Mouse (Mus musculus): ENCODE data around the gene Cldn2. TPM values are rescaled to one million over a fixed set of nuclear protein-coding genes. Genes with fewer than 3 reads are reported as not detected.
"Not testable (repeated sequence)": the region's sequence is repeated elsewhere in the genome, so short reads cannot be mapped to it uniquely, and the experiment has no call there.

Cldn2 gene
- polyA plus RNA-seq (2012; rRNA removed), result 152 and 222 TPM in 2 replicates

DNA sequence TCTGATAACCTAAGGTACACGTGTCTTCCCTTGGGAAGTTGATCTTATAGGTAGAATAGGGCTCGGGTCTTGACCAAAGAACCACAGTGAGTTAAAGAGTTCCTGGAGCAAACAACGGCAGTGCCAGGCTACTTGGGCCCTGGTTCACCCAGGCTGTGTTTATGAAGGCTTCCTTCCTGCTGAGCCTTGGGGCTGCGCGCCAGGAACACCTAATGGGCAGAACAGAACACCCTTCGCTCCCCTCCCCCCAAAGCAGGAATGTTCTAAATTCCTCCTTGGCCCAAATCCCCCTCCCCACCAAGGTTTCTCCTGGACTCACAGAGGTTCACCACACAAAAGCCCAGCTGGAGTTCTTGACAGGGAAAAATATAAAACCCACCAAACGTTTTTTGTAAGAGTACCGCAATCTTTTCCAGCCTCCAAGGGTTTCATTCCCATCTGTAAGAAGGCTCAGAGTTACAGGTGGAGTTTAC, at the start of gene Cldn2:
Gene Cldn2, plus strand, starts transcription at position 423 of the 473 bp plus-strand sequence.
- DNase-seq (ENCODE audit: low read depth), result no peak

DNA sequence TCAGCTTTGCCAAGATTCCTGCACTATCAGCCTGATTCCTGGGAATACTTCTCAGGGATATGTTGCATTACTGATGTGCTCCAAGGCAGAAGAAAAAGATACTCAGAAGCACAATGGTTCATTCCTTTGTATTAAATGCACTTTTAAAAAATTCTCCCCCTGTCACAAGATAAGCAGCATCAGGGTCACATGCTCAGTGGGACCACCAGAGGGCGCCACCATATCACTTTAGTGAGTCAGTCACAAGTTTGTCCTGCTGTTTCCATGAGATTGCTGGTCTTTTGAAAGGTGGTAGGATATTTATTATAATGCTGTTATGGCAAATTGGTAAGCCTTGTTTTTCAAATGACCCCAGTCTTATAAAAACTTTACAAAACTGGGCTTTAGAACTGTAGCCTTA, 48.8 kb upstream of the Cldn2 start:
- no peak for DNase-seq (ENCODE audit: low read depth)

DNA sequence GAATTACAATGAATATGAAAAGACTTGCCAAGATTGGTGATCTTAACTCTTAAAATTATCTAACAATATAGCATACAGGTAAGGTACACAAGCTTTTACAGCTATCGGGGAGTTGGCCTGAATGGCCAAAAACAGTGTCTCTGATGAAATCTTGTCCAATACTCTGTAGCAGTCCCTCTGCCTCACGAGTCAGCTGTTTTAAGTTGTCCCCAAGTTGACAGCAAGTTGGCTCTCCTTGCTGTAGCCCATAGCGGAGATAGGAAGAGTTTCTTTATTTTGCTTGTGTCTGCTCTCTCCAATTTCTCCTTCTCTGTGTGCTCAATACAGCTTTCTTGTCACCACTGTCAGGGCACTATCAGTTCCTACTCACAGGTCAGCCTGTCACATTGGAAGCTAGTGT, 42.0 kb upstream of the Cldn2 start:
- DNase-seq (ENCODE audit: low read depth), result not testable (repeated sequence)

DNA sequence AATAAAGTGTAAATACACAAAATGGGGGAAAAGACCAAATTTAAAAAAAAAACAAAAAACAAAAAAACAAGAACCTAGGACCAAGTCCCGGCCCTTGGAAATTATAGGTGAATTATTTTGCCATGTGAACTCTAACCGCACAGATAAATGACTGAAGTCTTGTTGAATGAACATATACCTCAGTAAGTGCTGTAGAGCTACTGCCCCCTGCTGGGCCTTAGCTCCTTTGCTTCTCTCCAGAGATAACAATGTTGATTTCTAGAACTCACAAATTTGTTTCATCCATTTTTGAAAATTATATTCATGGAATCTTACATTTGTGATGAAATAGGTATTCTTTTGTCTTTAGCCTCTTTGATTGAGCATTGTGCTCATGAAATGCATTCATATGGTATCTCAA, 38.1 kb upstream of the Cldn2 start:
- DNase-seq (ENCODE audit: low read depth), result no peak

DNA sequence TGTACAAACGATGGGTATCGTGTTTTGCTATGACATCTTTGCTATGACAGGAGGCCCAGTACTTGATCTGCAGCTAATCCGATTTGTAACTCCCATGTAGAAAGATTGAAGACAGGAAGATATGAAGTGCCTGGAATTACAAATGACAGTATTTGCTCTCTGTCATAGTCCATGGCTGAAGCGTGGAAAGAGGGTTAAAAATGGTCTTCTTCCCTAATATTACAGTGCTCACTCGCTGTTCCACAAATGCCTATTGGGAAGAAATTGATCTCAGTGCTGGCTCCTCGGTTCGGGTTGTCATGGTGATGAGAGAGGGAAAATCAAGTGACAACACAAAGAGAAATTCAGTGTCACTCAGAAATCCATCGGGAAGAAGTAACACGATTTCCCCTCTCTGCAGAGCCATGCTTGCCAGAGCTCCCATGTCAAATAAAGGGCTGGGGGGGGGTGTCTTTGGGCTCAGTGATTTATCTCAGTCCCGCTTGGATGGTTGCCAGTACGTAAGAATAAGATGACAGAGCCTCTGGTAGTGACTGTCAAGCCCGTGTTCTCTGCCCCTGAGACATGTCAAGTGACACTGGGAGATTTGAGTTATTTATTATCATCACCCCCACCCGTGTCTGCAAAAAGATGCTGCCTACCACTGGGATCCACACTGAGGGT, 30.5 kb upstream of the Cldn2 start:
- DNase-seq (ENCODE audit: low read depth), result no peak

DNA sequence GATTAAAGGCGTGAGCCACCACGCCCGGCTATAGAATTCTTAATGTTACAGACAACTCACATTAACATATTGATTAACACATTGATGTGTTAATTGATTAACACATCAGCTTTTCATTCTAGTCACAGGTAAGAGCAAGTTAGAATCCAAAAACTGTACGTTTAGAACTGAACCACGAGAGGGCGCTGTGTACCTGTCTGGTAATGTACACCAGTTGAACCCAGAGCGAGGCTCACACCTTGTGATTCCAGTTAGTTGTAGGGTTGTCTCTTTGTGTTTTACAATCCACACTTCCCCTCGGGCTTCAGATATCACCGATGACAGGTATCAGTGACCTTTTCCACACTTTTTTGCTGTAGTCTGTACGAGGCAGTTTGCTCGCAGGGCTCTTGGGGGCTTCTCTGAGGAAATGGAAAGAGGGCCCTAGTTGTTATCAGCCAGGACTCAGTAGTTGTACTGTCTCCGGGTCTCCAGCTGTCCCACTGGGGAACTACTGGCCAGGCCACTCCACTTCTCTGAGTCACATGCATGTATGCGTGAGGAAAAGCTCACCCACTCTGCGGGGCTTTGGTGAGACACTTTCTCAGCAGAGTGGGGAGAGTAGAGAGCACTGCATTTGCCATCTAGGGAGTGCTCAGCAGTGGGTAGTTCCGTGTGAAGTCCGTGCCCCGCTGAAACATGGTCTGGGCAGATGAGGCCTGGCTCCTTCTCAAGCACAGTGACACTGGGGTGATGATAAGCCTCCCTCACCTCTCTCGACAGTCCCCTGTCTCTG, 26.1 kb upstream of the Cldn2 start:
- DNase-seq (ENCODE audit: low read depth), result no peak

DNA sequence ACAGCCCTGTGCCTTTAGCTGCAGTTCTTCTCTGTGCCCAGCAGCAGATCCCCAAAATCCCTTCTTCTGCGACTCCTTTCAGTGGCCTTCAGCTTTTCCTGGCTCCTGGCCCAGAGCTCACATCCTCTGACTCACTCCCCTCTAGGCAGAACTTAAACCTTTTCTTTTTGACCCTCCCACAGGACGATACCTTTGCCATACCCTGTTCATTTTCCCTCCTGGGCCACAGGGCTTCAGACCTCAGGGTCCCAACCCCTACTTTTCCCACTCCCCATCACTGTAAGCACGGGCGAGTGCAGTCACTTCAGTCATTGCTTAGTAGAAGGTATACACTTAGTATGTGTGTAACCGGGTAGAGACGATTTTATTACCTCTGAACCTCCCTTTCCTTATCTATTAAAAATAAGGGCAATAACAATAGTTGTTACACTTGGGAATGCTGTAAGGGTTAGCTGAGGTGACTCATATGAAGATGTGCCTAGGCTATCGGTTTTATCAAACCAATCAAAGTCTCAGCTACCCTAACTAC, 25.5 kb upstream of the Cldn2 start:
- no peak for DNase-seq (ENCODE audit: low read depth)

DNA sequence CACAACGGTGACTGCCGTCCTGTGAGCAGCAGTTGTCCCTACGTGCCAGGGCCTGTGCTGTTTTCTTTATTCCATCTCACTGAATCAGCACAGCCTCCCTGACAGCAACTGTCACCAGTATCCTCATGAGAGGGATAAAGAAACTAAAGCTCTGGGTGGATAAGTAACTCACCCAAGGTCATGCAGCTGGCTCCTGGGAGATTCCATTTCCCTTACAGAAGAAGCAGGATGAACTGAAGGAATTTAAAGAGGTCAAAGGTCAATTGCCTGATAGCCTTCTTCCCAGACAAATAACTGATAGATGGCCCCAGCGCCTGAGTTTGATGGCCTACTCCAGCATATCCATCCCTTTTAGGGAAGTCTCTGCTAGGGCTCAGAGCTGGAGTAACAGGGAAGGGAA, 23.3 kb upstream of the Cldn2 start:
- DNase-seq (ENCODE audit: low read depth), result no peak

DNA sequence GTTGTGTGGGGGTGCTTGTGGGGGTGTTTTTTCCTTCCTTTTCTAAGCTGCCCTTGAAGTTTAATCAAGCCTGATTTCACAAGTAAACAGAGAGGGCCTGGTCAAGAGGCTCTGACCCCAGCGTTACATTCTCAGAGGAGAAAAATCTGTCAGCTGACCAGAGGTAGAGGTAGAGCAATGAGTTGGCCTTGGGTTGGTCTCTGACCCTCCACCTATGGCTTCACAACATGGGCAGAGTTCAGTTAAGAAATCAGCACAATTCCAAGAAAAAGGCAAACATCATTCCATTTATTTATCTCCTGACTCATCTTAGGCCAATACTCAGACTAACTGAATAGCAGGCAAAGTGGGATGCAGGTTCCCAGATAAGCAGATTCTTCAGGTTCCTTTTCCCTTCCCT, 21.7 kb upstream of the Cldn2 start:
- no peak for DNase-seq (ENCODE audit: low read depth)

DNA sequence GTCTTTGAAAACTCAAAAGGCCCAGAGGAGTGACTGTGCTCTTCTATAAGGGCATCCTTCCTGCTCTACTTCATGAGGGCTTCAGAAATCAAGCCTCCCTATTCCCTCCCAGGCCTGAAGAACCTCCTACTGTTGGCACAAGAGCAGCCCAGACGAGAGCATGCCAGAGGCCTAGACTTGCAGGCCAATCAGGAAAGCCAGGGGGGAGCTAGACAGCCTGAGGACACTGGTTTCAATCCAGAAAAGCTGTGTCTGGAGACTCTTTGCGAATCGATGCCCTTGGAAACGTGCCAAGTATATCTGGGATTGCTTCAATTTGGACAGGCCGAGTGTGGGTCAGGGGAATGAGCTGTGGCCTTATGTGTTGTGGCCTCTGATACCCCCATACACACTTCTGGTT, 21.2 kb upstream of the Cldn2 start:
- DNase-seq (ENCODE audit: low read depth), result no peak

DNA sequence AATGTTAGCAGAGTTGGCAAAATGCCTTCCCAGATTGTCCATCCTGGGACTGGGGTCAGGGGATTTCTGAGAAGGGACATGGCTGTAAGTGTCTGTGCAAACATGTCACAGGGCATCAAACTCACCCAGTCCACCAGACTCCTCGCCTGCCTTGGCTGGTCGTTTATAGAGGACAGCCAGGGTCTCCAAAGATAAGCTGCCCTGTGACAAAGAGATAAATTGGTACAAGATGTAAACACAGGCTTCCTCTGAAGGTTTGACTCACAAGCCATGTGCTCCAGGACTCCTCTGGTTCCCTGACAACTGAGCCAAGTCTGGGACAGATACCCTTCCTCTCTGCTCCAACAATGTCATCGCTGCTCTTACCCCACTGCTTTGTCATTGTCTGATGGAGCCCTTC, 19.6 kb upstream of the Cldn2 start:
- DNase-seq (ENCODE audit: low read depth), result no peak

DNA sequence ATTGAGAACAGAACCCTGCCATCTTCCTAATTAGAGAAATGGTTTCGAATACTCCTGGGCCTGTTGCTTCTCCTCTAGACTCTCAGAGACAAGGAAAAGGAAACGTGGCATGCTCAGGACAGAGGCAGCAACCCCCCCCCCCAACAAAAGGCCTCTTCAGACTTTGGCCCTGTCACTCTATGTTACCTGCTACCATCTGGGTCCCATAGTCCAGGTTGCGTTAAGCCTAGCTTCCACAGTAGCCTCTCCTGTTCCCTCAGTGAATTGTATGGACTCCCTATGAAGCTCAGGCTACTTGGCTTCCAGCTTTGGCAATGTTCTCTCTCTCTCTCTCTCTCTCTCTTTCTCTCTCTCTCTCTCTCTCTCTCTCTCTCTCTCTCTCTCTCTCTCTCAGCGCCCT, 19.1 kb upstream of the Cldn2 start:
- DNase-seq (ENCODE audit: low read depth), result no peak

DNA sequence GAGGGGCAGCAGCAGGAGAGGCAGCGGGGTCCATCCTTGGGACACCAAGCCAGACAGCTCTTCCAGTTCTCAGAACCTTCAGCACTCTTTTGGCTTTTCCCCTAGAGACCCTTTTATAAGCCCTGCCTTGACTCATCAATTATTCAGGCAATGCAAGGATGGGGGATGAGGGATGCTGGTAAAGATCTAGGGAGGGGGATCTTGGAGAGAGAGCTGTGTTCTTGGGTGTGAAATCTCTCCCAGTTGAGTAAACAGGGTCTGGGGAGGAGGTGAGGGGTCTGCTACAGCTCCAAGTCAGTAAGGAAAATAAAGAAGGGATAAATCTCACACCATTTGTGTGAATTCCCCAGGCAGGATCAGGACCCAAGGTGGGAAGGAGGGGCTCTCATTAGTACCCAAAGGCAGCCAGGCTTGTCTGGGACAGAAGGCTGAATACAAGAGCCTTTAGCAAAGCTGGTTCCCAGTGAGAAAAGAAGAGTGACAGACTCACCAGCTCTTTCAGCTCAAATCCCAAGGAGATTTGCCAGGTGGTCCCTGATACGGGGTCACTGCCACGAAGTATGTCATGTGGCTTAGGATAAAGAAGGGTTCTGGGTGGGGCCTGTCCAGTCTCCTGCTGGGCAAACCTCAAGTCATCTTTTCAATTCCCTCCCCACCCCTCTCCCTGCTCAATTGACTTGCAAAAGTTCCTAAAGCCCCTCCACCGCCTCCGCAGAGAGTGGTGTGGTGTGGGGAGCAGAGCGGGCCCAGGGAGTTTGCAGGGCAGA, 18.2 kb upstream of the Cldn2 start, which contains the start of gene Ripply1:
Gene Ripply1, minus strand, starts transcription at position 76 of the 767 bp plus-strand sequence.
- DNase-seq (ENCODE audit: low read depth), result no peak

DNA sequence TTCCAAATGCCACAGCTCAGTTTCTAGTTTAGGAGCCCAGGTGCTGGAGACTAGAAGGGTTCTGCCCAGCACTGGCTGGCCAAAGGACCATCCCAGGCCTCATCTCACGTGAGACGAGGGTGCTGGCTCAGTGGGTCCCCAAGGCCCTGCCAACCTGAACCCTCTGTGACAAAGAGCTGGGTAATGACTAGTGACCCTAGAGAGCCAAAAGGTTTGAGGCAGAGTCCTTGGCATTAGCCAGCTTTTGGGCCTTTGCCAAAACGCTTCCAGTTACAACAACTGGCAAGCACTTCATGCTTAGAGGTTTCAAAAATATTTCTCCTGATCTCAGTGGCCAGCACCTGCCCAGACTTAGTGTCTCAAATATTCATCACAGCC, 17.6 kb upstream of the Cldn2 start:
- DNase-seq (ENCODE audit: low read depth), result no peak

DNA sequence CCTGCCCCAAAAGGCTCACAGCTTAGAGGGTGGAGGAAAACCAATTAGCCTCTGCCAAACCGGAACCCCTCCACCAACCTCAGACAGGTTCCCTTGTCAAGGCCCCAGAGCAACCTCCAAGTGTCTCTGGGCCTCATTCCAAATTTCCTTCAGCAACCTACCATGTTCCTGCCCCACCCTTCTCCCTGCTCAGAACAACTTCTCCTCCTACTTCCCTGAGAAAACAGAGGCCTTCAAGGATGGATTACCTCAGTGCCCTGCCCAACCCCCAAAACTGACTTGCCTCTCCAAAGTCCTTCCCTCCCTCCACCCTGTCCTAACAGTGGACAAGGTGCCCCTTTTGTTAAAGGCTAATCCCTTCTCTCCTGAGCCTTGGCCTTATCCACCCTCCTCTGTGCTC, 14.9 kb upstream of the Cldn2 start:
- no peak for DNase-seq (ENCODE audit: low read depth)

DNA sequence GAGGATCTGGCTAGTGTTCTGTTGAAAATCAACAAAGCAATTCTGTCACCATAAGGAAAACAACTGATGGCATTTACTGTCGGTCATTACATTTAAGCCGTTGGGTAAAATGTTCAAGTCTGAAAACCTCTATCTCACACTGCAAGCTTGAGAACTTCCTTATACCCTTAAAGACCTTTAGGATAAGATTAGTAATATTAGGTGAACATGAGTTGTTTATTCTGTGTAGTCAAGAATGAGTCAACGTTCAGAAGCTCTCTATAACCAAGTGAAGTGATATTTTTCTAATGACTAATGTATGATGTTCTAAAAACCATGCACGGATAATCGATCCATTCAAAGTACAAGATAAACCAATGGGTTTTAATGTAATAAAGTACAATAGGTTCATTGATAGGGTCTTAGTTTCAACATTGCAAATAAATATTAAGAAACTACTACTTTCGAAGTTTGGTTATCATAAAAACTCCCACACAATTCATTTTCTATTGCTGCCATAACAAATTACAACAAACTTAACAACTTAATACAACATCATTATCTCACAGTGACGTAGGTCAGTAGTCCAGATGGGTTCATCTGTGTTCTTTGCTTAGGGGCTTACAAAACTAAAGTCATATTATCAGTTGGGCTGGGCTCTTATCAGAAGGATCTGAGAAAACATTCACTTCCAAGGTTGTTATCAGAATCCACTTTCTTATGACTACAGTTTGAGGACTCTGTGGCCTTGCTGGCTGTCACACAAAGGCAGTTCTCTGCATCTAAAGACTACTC, 6.4 kb upstream of the Cldn2 start:
- DNase-seq (ENCODE audit: low read depth), result no peak

DNA sequence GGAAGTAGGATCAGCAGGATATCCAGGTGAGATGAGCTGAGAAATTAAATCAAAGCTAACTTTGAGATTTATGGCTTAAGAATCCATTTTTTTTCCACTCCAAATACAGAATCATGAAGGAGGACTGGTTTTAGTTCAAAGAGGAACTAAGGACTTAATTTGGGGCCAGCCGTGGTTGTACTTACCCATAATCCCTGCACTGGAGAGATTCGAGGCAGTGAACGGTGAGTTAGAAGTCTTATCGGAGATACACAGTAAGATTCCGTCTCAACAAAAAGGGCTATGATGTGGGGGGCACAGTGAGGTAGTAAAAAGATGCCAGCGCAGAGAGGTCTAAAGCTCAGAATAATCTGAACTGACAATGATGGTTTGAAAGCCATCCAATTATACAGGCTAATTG, 4.6 kb upstream of the Cldn2 start:
- no peak for DNase-seq (ENCODE audit: low read depth)

DNA sequence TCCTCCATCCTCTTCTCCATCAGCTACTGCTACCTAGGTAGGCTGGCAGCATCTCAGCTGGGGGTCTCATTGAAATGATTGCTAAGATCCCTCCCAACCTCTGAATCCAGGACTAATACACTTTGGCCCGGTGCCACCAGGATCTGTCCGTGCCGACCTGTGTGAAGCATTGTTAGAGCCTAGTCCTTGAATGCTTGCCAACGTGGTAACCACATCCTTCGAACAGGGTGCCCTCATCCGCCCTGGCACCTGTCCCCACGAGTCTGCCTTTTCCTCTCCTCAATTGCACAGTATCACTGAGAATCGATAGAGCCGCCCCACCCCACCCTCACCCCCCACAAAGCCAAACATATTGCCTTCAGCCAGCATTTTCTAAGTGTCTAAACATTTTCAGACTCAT, 2.8 kb upstream of the Cldn2 start:
- no peak for DNase-seq (ENCODE audit: low read depth)

DNA sequence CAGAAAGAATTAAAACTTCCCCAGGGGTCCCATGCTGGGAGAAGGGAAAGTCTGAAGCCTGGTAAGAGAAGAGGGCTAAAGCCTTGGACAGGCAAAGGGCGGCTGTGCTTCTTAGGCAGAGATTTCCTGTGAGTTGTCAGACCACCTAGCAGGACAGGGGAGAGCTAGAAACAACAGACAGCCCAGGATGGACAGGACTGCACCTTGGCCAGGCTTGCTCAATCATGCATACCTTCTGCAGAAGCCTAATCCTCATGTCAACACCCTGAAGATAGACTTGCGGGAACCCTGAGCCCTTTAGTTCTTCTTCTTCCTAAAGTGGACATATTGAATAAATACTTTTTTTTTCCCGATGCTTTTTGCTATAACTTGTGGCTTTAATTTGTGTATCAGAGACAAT, 675 bp upstream of the Cldn2 start:
- no peak for DNase-seq (ENCODE audit: low read depth)

DNA sequence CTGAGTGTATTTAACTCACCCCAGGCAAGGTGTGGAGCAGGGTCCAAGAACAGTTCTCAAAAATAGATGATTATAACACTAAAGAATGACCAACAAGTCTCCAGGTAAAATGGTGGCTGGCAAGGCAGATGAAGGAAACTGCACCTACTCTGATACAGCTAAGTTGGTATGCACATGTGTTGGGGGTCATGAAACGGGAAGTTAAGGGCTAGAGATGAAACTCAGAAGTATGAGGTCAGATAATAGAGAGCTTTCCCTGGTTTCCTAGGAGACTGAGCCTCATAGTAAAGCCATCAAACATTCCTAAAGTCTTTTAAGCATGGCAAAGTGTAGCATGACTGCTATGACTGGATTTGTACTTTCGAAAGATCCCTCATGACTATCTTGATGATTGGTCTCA, 2.4 kb downstream of the Cldn2 start:
- no peak for DNase-seq (ENCODE audit: low read depth)

DNA sequence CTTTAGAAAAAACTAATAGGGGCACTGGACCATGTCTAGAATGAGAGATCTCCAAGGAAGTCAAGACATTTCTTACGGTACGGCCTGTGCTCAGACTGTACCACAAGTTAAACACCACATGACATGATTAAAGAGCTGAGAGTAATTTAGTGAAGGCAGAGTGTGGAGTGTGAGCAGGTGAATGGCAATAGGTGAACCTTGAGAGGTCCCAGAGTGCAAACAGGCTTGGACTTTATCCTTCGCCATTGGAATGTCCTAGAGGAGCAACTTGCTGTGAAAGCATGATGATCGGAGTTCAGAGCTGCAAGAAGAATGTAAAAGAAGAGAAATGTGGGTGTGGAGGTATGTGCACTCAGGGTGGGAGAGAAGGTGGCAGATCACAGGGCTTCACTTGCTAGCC, 5.3 kb downstream of the Cldn2 start:
- no peak for DNase-seq (ENCODE audit: low read depth)

DNA sequence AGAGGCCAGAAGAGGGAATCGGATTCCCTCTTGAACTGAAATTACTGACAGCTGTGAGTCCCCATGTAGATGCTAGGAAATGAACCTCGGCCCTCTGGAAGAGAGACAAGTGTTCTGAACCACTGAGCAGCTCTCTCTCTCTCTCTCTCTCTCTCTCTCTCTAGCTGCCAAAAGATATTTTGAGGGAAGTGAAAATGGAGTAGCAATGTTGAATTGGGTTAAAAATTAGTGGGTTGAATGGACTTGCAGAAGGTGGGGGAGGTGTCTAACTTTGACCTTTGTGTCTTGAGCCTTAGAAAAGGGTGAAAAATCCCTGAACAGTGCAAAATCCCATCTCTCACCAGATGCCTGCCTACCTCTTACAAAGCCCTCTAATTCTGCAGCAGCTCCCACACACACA, 6.8 kb downstream of the Cldn2 start:
- no peak for DNase-seq (ENCODE audit: low read depth)

Data from gonadal fat pad, adult 2 months (tissue).